Mouse (Mus musculus): ENCODE results near the gene Prss48. TPM values are rescaled to one million over a fixed set of nuclear protein-coding genes. Genes with fewer than 3 reads are reported as not detected.

The Prss48 gene
- polyA plus RNA-seq, 1 experiment from 2014 or later, result not detected

- 76% methylated on average over 4 of the region's 4 CpGs for WGBS (ENCODE audit: insufficient replicate concordance)
- no peaks in the 10 kb centered on the region for H3K36me3 ChIP-seq (replicated peaks; ENCODE audit: insufficient read depth, low read length)
- peaks cover 8% of the 10 kb centered on the region; the same call in 1 of the 2 replicates for H3K4me1 ChIP-seq (ENCODE audit: insufficient read depth)
- TF ChIP-seq CTCF (IDR thresholded peaks at IDR 0.05; ENCODE audit: low read depth) (no peak), EP300 (IDR thresholded peaks at IDR 0.05; ENCODE audit: low read depth) (no peak)
- no peak for ATAC-seq
- DNase-seq, result no peak
- no peaks in the 10 kb centered on the region for H3K9me3 ChIP-seq (ENCODE audit: low read length)
- H3K4me3 ChIP-seq (ENCODE audit: low read depth, low read length), result no peak overlapping the region
- 0 out of 2 replicates have a peak overlapping the region, but pooled peaks have one; percentile 8 for H3K27ac ChIP-seq (ENCODE audit: low read depth)
- no peak overlapping the region for H3K9ac ChIP-seq (replicated peaks)
- H3K27me3 ChIP-seq (ENCODE audit: insufficient read depth, low read length), result 0 out of 2 replicates have a peak, but pooled peaks cover 5% of the 10 kb centered on the region
- no peak overlapping the region for H3K4me2 ChIP-seq (ENCODE audit: low read depth, low read length)
These were observed 27.8 kb downstream of the Prss48 start for GRCm38 (mm10) chr3:85974451-85974850.

DNA sequence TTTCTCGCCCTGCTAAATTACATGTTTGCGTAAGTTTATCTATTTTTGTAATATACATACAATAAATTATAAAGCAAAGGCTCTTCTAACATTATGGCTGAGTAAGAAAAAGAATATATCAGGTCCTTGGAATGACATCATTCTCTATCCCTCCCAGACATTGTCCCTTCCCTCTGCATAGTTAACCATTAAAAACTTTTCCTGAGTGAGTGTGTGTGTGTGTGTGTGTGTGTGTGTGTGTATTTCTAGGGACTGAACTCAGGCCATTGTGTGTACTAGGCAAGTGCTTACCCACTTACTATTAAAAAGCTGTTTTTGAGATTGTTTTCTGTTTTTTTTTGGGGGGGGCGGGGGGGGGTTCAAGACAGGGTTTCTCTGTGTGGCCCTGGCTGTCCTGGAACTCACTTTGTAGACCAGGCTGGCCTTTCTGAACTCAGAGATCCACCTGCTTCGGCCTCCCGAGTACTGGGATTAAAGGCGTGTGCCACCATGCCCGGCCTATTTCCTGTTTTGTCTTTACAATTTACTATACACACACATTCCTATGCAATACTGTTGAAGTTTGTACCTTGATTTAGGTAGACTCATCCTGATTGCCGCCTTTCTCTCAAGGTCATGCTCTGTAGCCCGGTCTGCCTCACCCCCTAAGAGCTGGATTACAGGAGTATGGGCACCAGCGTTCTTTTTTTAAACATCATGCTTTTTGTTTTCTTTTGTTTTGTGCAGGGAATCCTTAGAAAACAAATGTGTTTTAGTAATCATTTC lies 28.7 kb downstream of the Prss48 start:
- WGBS (ENCODE audit: insufficient replicate concordance), result 60% methylated on average over 10 of the region's 10 CpGs
- Histone ChIP-seq H3K27ac (ENCODE audit: low read depth) (peak overlapping the region; percentile 29; the same call in 1 of the 2 replicates), H3K9ac (replicated peaks) (no peak overlapping the region), H3K4me1 (ENCODE audit: insufficient read depth) (peaks cover 8% of the 10 kb centered on the region; the same call in 1 of the 2 replicates), H3K27me3 (ENCODE audit: insufficient read depth, low read length) (0 out of 2 replicates have a peak, but pooled peaks cover 5% of the 10 kb centered on the region), H3K9me3 (ENCODE audit: low read length) (no peaks in the 10 kb centered on the region), H3K4me2 (ENCODE audit: low read depth, low read length) (peak overlapping the region; percentile 91), H3K4me3 (ENCODE audit: low read depth, low read length) (no peak overlapping the region), H3K36me3 (replicated peaks; ENCODE audit: insufficient read depth, low read length) (no peaks in the 10 kb centered on the region)
- ATAC-seq (no peak), DNase-seq (no peak)
- TF ChIP-seq CTCF (IDR thresholded peaks at IDR 0.05; ENCODE audit: low read depth), result no peak
- no peak for TF ChIP-seq EP300 (IDR thresholded peaks at IDR 0.05; ENCODE audit: low read depth)

DNA sequence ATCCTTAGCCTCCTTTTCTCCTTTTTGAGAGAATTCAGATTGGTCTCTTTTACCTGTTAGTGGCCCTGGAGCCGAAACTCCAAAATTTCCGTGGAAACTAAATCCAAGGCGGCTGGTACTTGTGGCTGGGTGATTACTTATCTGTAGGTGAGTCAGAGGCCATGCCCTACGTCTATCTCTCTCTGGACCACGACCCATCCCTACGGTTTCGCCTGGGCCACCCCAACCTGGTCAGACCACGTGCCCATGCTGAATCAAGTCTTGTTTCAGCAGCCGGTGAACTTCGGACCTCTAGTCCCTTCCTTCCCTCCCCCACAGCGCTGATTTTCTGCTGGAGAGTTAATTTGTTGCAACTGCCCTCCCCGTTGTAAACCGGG lies 30.7 kb downstream of the Prss48 start:
- Histone ChIP-seq H3K27ac (ENCODE audit: low read depth) (peak overlapping the region; percentile 86), H3K9ac (replicated peaks) (peak overlapping the region; percentile 77), H3K9me3 (ENCODE audit: low read length) (no peaks in the 10 kb centered on the region), H3K4me3 (ENCODE audit: low read depth, low read length) (peak overlapping the region; percentile 76), H3K4me1 (ENCODE audit: insufficient read depth) (peaks cover 8% of the 10 kb centered on the region; the same call in 1 of the 2 replicates), H3K27me3 (ENCODE audit: insufficient read depth, low read length) (0 out of 2 replicates have a peak, but pooled peaks cover 5% of the 10 kb centered on the region), H3K36me3 (replicated peaks; ENCODE audit: insufficient read depth, low read length) (no peaks in the 10 kb centered on the region), H3K4me2 (ENCODE audit: low read depth, low read length) (peak overlapping the region; percentile 91)
- TF ChIP-seq CTCF (IDR thresholded peaks at IDR 0.05; ENCODE audit: low read depth) (no peak), EP300 (IDR thresholded peaks at IDR 0.05; ENCODE audit: low read depth) (no peak)
- 3% methylated on average over 13 of the region's 13 CpGs for WGBS (ENCODE audit: insufficient replicate concordance)
- peak; percentile 66 for DNase-seq
- peak; percentile 77 for ATAC-seq

DNA sequence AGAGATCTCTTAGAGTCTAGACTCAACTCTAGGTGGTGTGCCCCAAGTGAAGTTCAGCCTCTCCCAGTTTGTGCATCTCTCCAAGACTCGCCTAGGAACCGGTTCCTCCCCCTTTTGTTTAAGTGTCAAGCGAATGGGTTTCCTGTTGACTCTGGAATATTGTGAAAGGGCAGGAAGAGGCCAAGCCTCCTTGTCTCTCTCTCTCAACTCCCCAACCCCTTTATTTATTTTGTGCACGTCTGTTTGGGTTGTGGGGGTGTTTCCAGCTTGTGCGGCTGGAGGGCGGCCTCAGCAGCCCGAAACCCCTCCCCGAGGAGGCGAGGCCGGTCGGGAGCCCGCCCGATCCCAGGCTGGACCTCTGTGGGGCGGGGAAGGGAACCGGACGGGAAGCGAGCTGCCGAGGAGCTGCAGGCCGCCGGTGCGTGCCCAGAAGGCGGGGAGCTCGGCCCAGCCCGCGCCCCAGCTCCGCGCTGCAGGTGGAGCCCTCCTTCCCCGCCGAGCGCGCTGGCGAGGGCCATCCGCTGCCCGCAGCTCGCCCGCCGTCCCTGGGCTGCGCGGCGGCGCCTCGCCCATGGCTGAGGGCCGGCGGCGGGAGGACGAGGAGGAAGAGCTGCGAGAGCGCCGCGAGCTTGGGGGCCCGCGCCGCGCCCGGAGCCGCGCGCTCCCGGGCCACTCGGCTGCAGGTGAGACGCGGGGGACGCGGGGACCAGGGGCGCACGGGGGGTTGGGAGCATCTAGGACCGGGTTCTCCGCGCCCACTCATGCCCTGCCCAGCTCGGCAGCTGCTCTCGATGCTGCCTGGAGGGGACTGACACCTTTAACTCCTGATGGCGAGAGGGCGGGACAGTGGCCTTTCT lies 31.3 kb downstream of the Prss48 start, which contains the start of gene Sh3d19:
Gene Sh3d19, plus strand, starts transcription at position 368 of the 857 bp plus-strand sequence.
- H3K27ac ChIP-seq (ENCODE audit: low read depth), result peak within 1 kb of the TSS; percentile 86
- H3K4me3 ChIP-seq (ENCODE audit: low read depth, low read length), result peak within 1 kb of the TSS; percentile 76
- H3K27me3 ChIP-seq (ENCODE audit: insufficient read depth, low read length), result 0 out of 2 replicates have a peak, but pooled peaks cover 5% of the 10 kb centered on the region
- no peaks in the 10 kb centered on the region for H3K36me3 ChIP-seq (replicated peaks; ENCODE audit: insufficient read depth, low read length)
- no peaks in the 10 kb centered on the region for H3K9me3 ChIP-seq (ENCODE audit: low read length)
- peak within 1 kb of the TSS; percentile 77 for H3K9ac ChIP-seq (replicated peaks)
- ATAC-seq (peak; percentile 94), DNase-seq (peak; percentile 82)
- TF ChIP-seq CTCF (IDR thresholded peaks at IDR 0.05; ENCODE audit: low read depth), result no peak
- TF ChIP-seq EP300 (IDR thresholded peaks at IDR 0.05; ENCODE audit: low read depth), result no peak
- H3K4me2 ChIP-seq (ENCODE audit: low read depth, low read length), result peak within 1 kb of the TSS; percentile 91
- under 1% methylated on average over 67 of the region's 73 CpGs for WGBS (ENCODE audit: insufficient replicate concordance)
- H3K4me1 ChIP-seq (ENCODE audit: insufficient read depth), result peaks cover 8% of the 10 kb centered on the region; the same call in 1 of the 2 replicates

DNA sequence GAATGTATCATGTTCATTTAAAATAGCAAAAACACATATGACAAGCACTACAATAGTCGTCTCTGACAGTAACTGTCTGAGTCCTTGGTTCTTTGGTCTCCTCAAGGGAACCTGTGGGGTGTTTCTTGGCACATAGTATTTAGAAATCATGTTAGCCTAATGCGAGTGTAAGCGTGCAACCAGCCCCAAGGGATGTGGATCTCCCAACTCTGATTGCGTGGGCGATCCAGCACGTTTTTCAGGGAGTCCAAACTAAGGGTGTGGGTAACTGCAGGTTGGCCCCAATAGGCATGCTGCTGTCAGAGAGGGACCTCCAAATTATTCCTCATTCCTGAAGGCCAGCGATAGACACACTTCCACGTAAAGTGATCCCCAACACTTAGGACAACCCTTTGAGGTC lies 33.3 kb downstream of the Prss48 start:
- H3K4me1 ChIP-seq (ENCODE audit: insufficient read depth), result peaks cover 4% of the 10 kb centered on the region; the same call in 1 of the 2 replicates
- no peaks in the 10 kb centered on the region for H3K9me3 ChIP-seq (ENCODE audit: low read length)
- DNase-seq (no peak), ATAC-seq (no peak)
- H3K36me3 ChIP-seq (replicated peaks; ENCODE audit: insufficient read depth, low read length), result no peaks in the 10 kb centered on the region
- 80% methylated on average over 8 of the region's 8 CpGs for WGBS (ENCODE audit: insufficient replicate concordance)
- no peak overlapping the region for H3K4me3 ChIP-seq (ENCODE audit: low read depth, low read length)
- 0 out of 2 replicates have a peak, but pooled peaks cover 5% of the 10 kb centered on the region for H3K27me3 ChIP-seq (ENCODE audit: insufficient read depth, low read length)
- H3K27ac ChIP-seq (ENCODE audit: low read depth), result no peak overlapping the region
- no peak overlapping the region for H3K4me2 ChIP-seq (ENCODE audit: low read depth, low read length)
- no peak overlapping the region for H3K9ac ChIP-seq (replicated peaks)
- no peak for TF ChIP-seq CTCF (IDR thresholded peaks at IDR 0.05; ENCODE audit: low read depth)
- no peak for TF ChIP-seq EP300 (IDR thresholded peaks at IDR 0.05; ENCODE audit: low read depth)

DNA sequence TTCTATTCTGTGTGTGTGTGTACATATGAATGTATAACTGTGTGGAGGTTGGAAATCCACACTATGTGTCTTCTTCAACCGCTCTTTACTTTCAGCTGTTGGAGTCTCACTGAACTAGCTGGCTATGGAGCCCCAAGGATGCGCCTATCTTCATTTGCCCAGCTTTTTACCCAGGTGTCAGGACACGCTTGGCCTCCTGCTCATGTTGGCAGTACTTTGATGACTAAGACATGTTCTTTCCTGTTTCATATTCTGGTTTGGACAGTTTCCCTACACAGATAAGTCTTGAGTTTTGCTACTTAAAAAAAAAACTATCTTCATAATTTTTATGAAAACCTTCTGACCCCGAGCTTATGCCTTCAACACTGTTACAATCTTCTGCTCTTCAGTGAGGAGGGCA lies 36.8 kb downstream of the Prss48 start:
- Histone ChIP-seq H3K4me1 (ENCODE audit: insufficient read depth) (peaks cover 4% of the 10 kb centered on the region; the same call in 1 of the 2 replicates), H3K4me2 (ENCODE audit: low read depth, low read length) (no peak overlapping the region), H3K27ac (ENCODE audit: low read depth) (no peak overlapping the region), H3K9ac (replicated peaks) (no peak overlapping the region), H3K4me3 (ENCODE audit: low read depth, low read length) (no peak overlapping the region), H3K36me3 (replicated peaks; ENCODE audit: insufficient read depth, low read length) (no peaks in the 10 kb centered on the region), H3K27me3 (ENCODE audit: insufficient read depth, low read length) (no peaks in the 10 kb centered on the region), H3K9me3 (ENCODE audit: low read length) (no peaks in the 10 kb centered on the region)
- ATAC-seq, result no peak
- DNase-seq, result no peak
- TF ChIP-seq EP300 (IDR thresholded peaks at IDR 0.05; ENCODE audit: low read depth) (no peak), CTCF (IDR thresholded peaks at IDR 0.05; ENCODE audit: low read depth) (no peak)
- 76% methylated on average over 4 of the region's 4 CpGs for WGBS (ENCODE audit: insufficient replicate concordance)

All from liver, postnatal 0 days (tissue).